11 mouse cellular contexts compared by ENCODE assay signal in genomic region chr5:43137777-43138176, GRCm38 (mm10).
"Had no signal": no experiment of that assay in that cellular context is flagged by ENCODE, and none has a peak within 500 bp of the region (broad histone marks: within the 10 kb centered on the region; RNA-seq: fewer than 3 reads in every experiment).

No protein-coding gene starts in this region.

- H3K27me3 ChIP-seq: limb, embryonic 12.5 days; liver, embryonic 15.5 days; lung, embryonic 15.5 days; midbrain, embryonic 13.5 days had no signal

- H3K36me3 ChIP-seq: limb, embryonic 12.5 days; liver, embryonic 15.5 days; lung, embryonic 15.5 days; midbrain, embryonic 13.5 days had no signal

- ATAC-seq: midbrain, embryonic 13.5 days had no signal

- DNase-seq: kidney, adult 2 months; kidney, postnatal 25 days; liver; lung, postnatal 14 days; right cerebral cortex, postnatal 14 days; thymus, postnatal 4 days had no signal

- H3K4me2 ChIP-seq: limb, embryonic 12.5 days; liver, embryonic 15.5 days; lung, embryonic 15.5 days; midbrain, embryonic 13.5 days had no signal

- H3K9me3 ChIP-seq: limb, embryonic 12.5 days; liver, embryonic 15.5 days; lung, embryonic 15.5 days; midbrain, embryonic 13.5 days had no signal

- H3K4me1 ChIP-seq: limb, embryonic 12.5 days; liver, embryonic 15.5 days; lung, embryonic 15.5 days; midbrain, embryonic 13.5 days had no signal

- H3K4me3 ChIP-seq: limb, embryonic 12.5 days; liver, embryonic 15.5 days; lung, embryonic 15.5 days; midbrain, embryonic 13.5 days had no signal

- H3K27ac ChIP-seq: limb, embryonic 12.5 days; liver, embryonic 15.5 days; lung, embryonic 15.5 days; macrophage; midbrain, embryonic 13.5 days had no signal

- H3K9ac ChIP-seq: limb, embryonic 12.5 days; liver, embryonic 15.5 days; lung, embryonic 15.5 days; midbrain, embryonic 13.5 days had no signal
